Comparison of ENCODE assay signal across 8 mouse cellular contexts in the genomic region with DNA sequence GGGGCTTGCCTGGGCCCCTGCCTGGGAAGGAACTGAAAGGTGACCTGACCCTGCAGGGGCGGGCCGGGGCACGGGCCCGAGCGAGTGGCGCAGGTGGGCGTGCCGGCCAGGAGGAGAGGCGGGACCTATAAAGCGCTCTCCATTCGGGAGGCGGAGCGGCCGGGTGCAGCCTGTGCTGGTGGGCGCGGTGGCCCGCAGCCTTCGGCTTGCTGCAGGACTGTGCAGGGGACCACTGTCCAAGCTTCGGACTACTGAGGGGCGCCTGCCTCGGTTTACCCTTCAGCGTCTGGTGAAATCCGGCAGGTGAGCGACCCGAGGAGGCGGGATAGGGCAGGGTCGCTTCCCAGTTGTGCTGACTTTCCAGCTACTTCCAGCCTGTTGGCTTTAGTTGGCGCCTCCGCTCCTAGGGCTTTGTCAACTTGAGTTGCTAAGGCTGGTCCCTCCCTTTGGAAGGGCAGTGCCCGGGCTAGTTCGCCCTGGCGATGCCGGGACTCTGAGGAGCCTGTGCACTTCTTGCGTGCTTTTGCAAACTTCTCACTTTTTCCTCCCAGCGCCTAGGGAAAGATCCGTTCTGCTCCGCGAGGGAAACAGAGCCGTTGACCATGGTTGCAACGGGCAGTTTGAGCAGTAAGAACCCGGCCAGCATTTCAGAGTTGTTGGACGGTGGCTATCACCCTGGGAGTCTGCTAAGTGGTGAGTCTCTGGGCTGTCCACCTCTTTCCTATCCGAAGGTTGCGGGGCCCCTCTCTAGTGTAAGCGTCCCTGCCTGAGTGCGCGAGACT. TPM values are rescaled to one million over a fixed set of nuclear protein-coding genes. Genes with fewer than 3 reads are reported as not detected.
DNase-seq lines count a peak whose midpoint lies in the region; ATAC-seq lines count a peak whose summit lies in the region.

No protein-coding gene starts in this region.

- H3K9me3 ChIP-seq in heart, embryonic 16.5 days (replicated peaks; ENCODE audit: control insufficient read depth, low read length) = no peaks in the 10 kb centered on the region

- 0 out of 2 replicates have a peak, but pooled peaks have one; percentile 19 for ATAC-seq in erythroid progenitor cell, adult 5-6 weeks (replicated peaks; ENCODE audit: low FRiP score, poor library complexity, severe bottlenecking)
- peak; percentile 91 for ATAC-seq in heart, embryonic 16.5 days (replicated peaks; ENCODE audit: extremely low read depth, insufficient read depth, low FRiP score)
- no peak for ATAC-seq in monocyte, adult 5-6 weeks (replicated peaks; ENCODE audit: insufficient number of reproducible peaks, low FRiP score, low TSS enrichment, poor library complexity, severe bottlenecking)

- H3K27me3 ChIP-seq in heart, embryonic 16.5 days (ENCODE audit: control insufficient read depth, insufficient read depth, low read length) = no peaks in the 10 kb centered on the region

- peak overlapping the region; percentile 80 for H3K4me3 ChIP-seq in heart, embryonic 16.5 days (ENCODE audit: low read length)

- WGBS in heart, embryonic 16.5 days = under 1% methylated on average over 47 of the region's 47 CpGs

- no peaks in the 10 kb centered on the region for H3K36me3 ChIP-seq in heart, embryonic 16.5 days (ENCODE audit: control insufficient read depth, insufficient read depth)

- H3K4me2 ChIP-seq in heart, embryonic 16.5 days (ENCODE audit: low read depth, low read length) = peak overlapping the region; percentile 98

- H3K4me1 ChIP-seq in heart, embryonic 16.5 days (ENCODE audit: control insufficient read depth, insufficient read depth, low read length) = peaks cover 16% of the 10 kb centered on the region

- peak; percentile 90 for DNase-seq in Muller cell, postnatal 12 days (ENCODE audit: inconsistent ontology term)
- peak; percentile 74 for DNase-seq in adrenal gland, postnatal 14 days
- DNase-seq in kidney, postnatal 14 days = peak; percentile 85
- DNase-seq in lung, postnatal 36 days = peak; percentile 53
- DNase-seq in retina, postnatal 1 day = peak; percentile 80

- peak overlapping the region; percentile 75 for H3K9ac ChIP-seq in heart, embryonic 16.5 days (ENCODE audit: low read length)

- H3K27ac ChIP-seq in heart, embryonic 16.5 days (ENCODE audit: low read length) = no peak overlapping the region

RNA-seq across cellular contexts. Expression of a gene that starts 2.4 kb away (rescaled TPM):
- 0.33 and 0.34 TPM in 2 replicates for total RNA-seq in adrenal gland, postnatal 14 days (2021)
- not detected in 2 replicates for total RNA-seq in erythroid progenitor cell, adult 5-6 weeks (2015; ENCODE audit: low replicate concordance)
- total RNA-seq in erythroid progenitor cell, adult 5-6 weeks (2017; ENCODE audit: low replicate concordance) = 0.39 TPM in 1 of 2 replicates, not detected in the other
- 5.4 and 9.3 TPM in 2 replicates for polyA plus RNA-seq in heart, embryonic 16.5 days (2015; fragmentation: Nextera tagmentation; extraction: Ambion mirVana)
- not detected in 3 replicates for total RNA-seq in monocyte, adult 5-6 weeks (2017)

RNA-seq across cellular contexts. Expression of a gene that starts 47.6 kb away (rescaled TPM):
- not detected in 2 replicates for total RNA-seq in adrenal gland, postnatal 14 days (2021)
- not detected in 2 replicates for total RNA-seq in erythroid progenitor cell, adult 5-6 weeks (2015; ENCODE audit: low replicate concordance)
- 0.77 TPM in 1 of 2 replicates, not detected in the other for total RNA-seq in erythroid progenitor cell, adult 5-6 weeks (2017; ENCODE audit: low replicate concordance)
- not detected in 2 replicates for polyA plus RNA-seq in heart, embryonic 16.5 days (2015; fragmentation: Nextera tagmentation; extraction: Ambion mirVana)
- 0.57 TPM in 1 of 3 replicates, not detected in the others for total RNA-seq in monocyte, adult 5-6 weeks (2017)
